Mouse (Mus musculus) embryonic facial prominence, embryonic 13.5 days (tissue): ENCODE data around the gene Ankar. TPM values are rescaled to one million over a fixed set of nuclear protein-coding genes. Genes with fewer than 3 reads are reported as not detected.

ENCODE experiments used
- ATAC-seq: fragments of 200-750 bp; cut with Nextera tagmentation; 2 replicates; pipeline ENCODE4 v1.8.0; 2017; ENCODE audit warnings: low read depth; ENCODE audit not compliant: insufficient number of reproducible peaks, insufficient read depth, low FRiP score, low TSS enrichment
- H3K27ac ChIP-seq: fragments of 300-500 bp; sonication (generic); 2 replicates; pipeline ENCODE4 v1.5.1; 2015; ENCODE audit warnings: moderate library complexity, mild to moderate bottlenecking, inconsistent platforms
- H3K27me3 ChIP-seq: fragments of 300-500 bp; sonication (generic); 2 replicates; pipeline ENCODE4 v1.6.1; 2015; ENCODE audit warnings: mild to moderate bottlenecking, inconsistent platforms
- H3K36me3 ChIP-seq: fragments of 300-500 bp; sonication (generic); 2 replicates; pipeline ENCODE4 v1.6.1; 2015; ENCODE audit warnings: mild to moderate bottlenecking, inconsistent platforms
- H3K4me1 ChIP-seq: fragments of 300-500 bp; sonication (generic); 2 replicates; pipeline ENCODE4 v1.6.1; 2015; ENCODE audit warnings: inconsistent platforms
- H3K4me2 ChIP-seq: fragments of 300-500 bp; sonication (generic); 2 replicates; pipeline ENCODE4 v1.6.1; 2015; ENCODE audit warnings: moderate library complexity, mild to moderate bottlenecking, inconsistent platforms
- H3K4me3 ChIP-seq: fragments of 300-500 bp; sonication (generic); 2 replicates; pipeline ENCODE4 v1.5.1; 2015; ENCODE audit warnings: mild to moderate bottlenecking, inconsistent platforms
- H3K9ac ChIP-seq: fragments of 300-500 bp; sonication (generic); 2 replicates; pipeline ENCODE4 v1.6.1; 2015; ENCODE audit warnings: mild to moderate bottlenecking, inconsistent platforms
- H3K9me3 ChIP-seq: fragments of 300-500 bp; sonication (generic); 2 replicates; pipeline ENCODE4 v1.6.1; 2016; ENCODE audit warnings: inconsistent platforms
- WGBS: fragments of 180-500 bp; shearing (Covaris S2); methylation state at CpG from one replicate; pipeline ENCODE4 v1.1.7; 2015; ENCODE audit warnings: mixed read lengths; 5-methylcytosine and 5-hydroxymethylcytosine counted together
- polyA plus RNA-seq: library from polyadenylated mRNA; unstranded; fragments of >200 nt; fragmentation: Nextera tagmentation; extraction: Ambion mirVana; gene quantifications from 2 replicates; pipeline ENCODE4 v1.2.1, GENCODE M21; 2015

The Ankar gene
- polyA plus RNA-seq, 1 experiment from 2014 or later, result not detected

DNA sequence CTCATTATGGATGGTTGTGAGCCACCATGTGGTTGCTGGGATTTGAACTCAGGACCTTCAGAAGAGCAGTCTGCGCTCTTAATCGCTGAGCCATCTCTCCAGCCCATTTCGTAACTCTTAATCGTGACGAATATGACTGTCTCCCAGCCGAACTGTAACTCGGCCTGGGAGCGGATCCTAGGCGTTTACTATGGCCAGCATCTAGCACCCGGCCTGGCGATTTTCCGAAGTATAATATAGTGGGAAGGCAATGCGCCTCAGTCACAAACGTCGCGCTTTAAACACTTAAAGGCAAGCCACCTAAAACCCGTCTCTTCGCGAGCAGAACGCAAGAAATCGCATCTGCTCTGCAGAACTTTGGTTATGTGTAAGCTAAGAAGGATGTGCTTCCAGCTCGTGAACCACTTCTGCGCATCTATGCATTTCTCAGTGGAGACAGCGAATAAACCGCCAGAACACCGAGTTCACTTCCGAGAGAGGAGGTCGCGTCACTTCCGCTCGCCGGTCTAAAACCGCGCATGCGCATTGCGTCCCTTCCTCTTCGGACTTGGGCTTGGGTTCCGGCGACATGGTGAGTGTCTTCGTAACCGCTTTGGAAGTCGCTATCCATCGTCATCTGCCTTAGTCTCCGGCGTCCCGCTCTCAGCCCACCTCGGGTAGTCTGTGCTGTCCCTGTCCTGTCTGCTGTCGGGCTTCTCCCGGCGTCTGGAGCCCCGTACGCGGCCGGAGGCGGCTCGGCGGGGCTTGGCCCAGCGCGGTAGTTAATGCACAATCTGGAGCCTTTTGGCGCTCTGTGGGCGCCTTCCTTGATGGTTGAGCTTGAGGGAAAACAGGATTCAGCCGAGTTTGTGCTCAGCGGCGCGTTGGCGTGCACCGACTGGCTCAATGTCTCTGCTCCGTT lies 10.6 kb upstream of the Ankar start, which contains the start of gene Rpl37a:
TSS of gene Rpl37a (plus strand) at position 538 of the 901 bp plus-strand sequence.
- H3K4me3 ChIP-seq, result peak within 1 kb of the TSS; percentile 77
- H3K9me3 ChIP-seq, result no peaks in the 10 kb centered on the region
- H3K27me3 ChIP-seq, result no peaks in the 10 kb centered on the region
- peak within 1 kb of the TSS; percentile 93 for H3K9ac ChIP-seq
- H3K27ac ChIP-seq, result peak within 1 kb of the TSS; percentile 94
- 2% methylated on average over 68 of the region's 68 CpGs for WGBS
- H3K4me1 ChIP-seq, result peaks cover 14% of the 10 kb centered on the region
- H3K4me2 ChIP-seq, result peak within 1 kb of the TSS; percentile 80
- peak; percentile 84; the same call in 1 of the 2 replicates for ATAC-seq
- H3K36me3 ChIP-seq, result peaks cover 31% of the 10 kb centered on the region

- Histone ChIP-seq H3K27ac (no peak overlapping the region), H3K4me3 (no peak overlapping the region), H3K4me1 (peaks cover 6% of the 10 kb centered on the region), H3K9ac (no peak overlapping the region), H3K4me2 (no peak overlapping the region), H3K9me3 (no peaks in the 10 kb centered on the region), H3K36me3 (peaks cover 1% of the 10 kb centered on the region), H3K27me3 (no peaks in the 10 kb centered on the region)
- WGBS, result 45% methylated on average over 4 of the region's 4 CpGs
- no peak for ATAC-seq
Observed at GRCm38 (mm10) chr1:72707525-72707924, 7.1 kb upstream of the Ankar start.

GRCm38 (mm10) chr1:72698651-72699050 lies 1.7 kb downstream of the Ankar start:
- no peak overlapping the region for H3K9ac ChIP-seq

GRCm38 (mm10) chr1:72696256-72696655 lies 4.1 kb downstream of the Ankar start:
- Histone ChIP-seq H3K27ac (no peak overlapping the region), H3K4me3 (no peak overlapping the region), H3K27me3 (no peaks in the 10 kb centered on the region), H3K4me1 (no peaks in the 10 kb centered on the region), H3K4me2 (no peak overlapping the region), H3K36me3 (no peaks in the 10 kb centered on the region), H3K9me3 (no peaks in the 10 kb centered on the region), H3K9ac (no peak overlapping the region)
- WGBS, result 45% methylated on average over 3 of the region's 3 CpGs
- ATAC-seq, result no peak

More at GRCm38 (mm10) chr1:72698651-72699050, 1.7 kb downstream of the Ankar start:
- Histone ChIP-seq H3K9me3 (no peaks in the 10 kb centered on the region), H3K27me3 (no peaks in the 10 kb centered on the region), H3K4me3 (no peak overlapping the region), H3K4me2 (no peak overlapping the region), H3K27ac (no peak overlapping the region), H3K4me1 (no peaks in the 10 kb centered on the region), H3K36me3 (no peaks in the 10 kb centered on the region)
- 74% methylated on average over 4 of the region's 4 CpGs for WGBS
- ATAC-seq, result no peak

DNA sequence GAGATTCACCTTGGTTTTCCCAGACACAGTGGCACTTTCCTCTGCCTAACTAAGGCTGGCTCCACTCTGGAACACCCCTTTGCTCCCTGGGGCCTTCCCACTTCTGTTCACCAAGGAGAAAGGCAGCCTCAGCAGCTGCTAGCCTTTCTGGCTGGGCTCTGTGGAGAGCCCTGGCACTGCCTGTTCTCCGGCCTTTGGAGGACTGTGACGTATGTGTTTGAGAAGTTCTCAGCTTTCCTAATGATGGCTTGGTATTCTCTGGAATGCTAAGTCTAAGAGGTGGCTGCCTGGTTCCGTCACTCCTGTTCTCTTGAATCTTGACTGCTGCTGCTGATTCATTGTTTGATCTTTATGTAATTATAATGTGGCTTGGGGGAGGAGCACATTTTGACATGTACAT lies 27.3 kb downstream of the Ankar start:
- no peak for ATAC-seq
- H3K4me2 ChIP-seq, result no peak overlapping the region
- H3K36me3 ChIP-seq, result no peaks in the 10 kb centered on the region
- H3K27ac ChIP-seq, result no peak overlapping the region
- H3K4me3 ChIP-seq, result no peak overlapping the region
- H3K9ac ChIP-seq, result no peak overlapping the region
- no peaks in the 10 kb centered on the region for H3K9me3 ChIP-seq
- 28% methylated on average over 3 of the region's 3 CpGs for WGBS
- no peaks in the 10 kb centered on the region for H3K4me1 ChIP-seq
- no peaks in the 10 kb centered on the region for H3K27me3 ChIP-seq

DNA sequence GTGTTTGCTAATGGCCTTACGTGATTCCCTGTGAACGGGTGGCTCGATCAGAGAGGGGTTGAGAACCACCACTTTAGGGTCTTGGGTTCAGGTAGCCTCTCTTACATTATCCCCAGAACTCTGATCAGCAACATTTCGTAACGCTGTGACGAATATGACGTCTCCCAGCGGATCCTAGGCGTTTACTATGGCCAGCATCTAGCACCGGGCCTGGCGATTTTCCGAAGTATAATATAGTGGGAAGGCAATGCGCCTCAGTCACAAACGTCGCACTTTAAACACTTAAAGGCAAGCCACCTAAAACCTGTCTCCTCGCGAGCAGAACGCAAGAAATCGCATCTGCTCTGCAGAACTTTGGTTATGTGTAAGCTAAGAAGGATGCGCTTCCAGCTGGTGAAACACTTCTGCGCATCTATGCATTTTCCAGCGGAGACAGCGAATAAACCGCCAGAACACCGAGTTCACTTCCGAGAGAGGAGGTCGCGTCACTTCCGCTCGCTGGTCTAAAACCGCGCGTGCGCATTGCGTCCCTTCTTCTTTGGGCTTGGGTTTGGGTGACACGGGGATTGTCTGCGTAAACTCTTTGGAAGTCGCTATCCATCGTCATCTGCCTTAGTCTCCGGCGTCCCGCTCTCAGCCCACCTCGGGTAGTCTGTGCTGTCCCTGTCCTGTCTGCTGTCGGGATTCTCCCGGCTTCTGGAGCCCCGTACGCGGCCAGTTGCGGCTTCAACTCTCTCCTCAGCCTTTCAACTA lies 59.5 kb downstream of the Ankar start:
- peak overlapping the region; percentile 31 for H3K4me3 ChIP-seq
- peak overlapping the region; percentile 55 for H3K4me2 ChIP-seq
- H3K9ac ChIP-seq, result no peak overlapping the region
- 42% methylated on average over 49 of the region's 49 CpGs for WGBS
- no peaks in the 10 kb centered on the region for H3K27me3 ChIP-seq
- no peak for ATAC-seq
- no peaks in the 10 kb centered on the region for H3K36me3 ChIP-seq
- H3K9me3 ChIP-seq, result no peaks in the 10 kb centered on the region
- H3K4me1 ChIP-seq, result no peaks in the 10 kb centered on the region
- H3K27ac ChIP-seq, result no peak overlapping the region

DNA sequence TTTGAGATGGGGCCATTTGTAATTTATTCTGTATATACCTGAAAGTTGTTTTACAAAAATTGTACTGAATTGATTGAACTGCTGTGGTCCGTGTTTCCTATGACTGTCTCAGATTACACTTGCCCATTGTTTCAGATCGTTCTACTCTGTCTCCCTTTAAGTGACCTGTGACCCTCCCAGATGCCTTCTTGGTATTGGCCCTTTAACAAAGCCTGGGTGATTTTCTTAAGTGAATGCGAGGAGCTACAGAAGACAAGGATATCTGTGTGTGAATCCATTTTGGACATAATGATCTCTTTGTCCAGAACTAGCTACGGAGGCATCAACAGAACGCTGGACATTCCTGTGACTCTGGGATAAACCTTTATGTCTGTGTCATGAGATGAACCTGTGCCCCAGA lies 65.2 kb downstream of the Ankar start:
- H3K4me3 ChIP-seq, result no peak overlapping the region
- H3K36me3 ChIP-seq, result peaks cover 34% of the 10 kb centered on the region
- no peak overlapping the region for H3K27ac ChIP-seq
- WGBS, result 11% methylated on average over 5 of the region's 5 CpGs
- H3K9ac ChIP-seq, result no peak overlapping the region
- no peaks in the 10 kb centered on the region for H3K27me3 ChIP-seq
- ATAC-seq, result no peak
- no peaks in the 10 kb centered on the region for H3K4me1 ChIP-seq
- no peak overlapping the region for H3K4me2 ChIP-seq
- H3K9me3 ChIP-seq, result no peaks in the 10 kb centered on the region

GRCm38 (mm10) chr1:72612172-72612571 lies 88.2 kb downstream of the Ankar start:
- Histone ChIP-seq H3K4me3 (no peak overlapping the region), H3K9ac (no peak overlapping the region), H3K36me3 (peaks cover 93% of the 10 kb centered on the region), H3K4me2 (no peak overlapping the region), H3K4me1 (no peaks in the 10 kb centered on the region), H3K27me3 (no peaks in the 10 kb centered on the region), H3K9me3 (no peaks in the 10 kb centered on the region), H3K27ac (no peak overlapping the region)
- no peak for ATAC-seq
- 94% methylated on average over 6 of the region's 6 CpGs for WGBS

DNA sequence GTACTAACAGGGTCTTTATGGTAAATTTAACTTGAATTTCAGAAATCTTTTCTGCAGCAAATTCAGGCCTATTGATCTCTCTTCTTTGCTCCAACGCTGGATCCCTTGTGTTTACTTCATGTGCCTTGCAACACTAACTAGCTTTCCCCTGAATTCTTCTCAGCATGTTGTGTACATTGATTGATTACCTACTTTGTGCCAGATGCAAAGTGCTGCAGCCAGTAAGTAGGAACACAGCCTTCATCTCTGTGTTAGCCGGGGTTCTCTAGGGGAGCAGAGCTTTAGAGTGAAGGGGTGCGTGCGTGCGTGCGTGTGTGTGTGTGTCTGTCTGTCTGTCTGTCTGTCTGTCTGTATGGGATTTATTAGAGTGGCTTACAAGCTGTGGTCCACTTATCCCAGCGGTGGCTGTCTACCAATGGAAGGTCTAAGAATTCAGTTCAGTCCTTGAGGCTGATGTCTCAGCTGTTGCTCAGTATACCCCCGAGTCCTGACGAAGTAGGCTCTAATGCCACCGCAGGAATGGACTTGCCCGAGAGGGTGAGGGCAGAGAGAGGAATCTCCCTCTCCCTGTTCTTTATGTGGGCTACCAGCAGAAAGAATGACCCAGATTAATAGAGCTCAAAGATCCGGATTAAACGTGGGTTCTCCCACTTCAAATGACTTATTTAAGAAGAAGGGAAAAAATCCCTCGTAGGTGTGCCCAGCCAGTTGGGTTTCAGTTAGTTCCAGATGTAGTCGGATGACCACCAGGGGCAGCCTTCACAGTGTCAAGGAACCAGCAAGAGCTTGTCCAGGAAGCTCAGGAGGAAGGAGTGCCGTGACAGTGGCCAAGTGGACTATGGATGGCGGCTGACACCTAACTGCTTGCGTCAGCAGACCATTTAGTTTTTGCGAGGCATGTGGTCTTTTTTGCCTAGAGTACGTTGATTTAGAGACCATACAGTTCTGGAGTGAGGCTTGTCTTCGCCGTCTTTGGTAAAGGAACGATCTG lies 90.2 kb downstream of the Ankar start:
- Histone ChIP-seq H3K27ac (no peak overlapping the region), H3K36me3 (peaks cover 89% of the 10 kb centered on the region), H3K4me1 (no peaks in the 10 kb centered on the region), H3K27me3 (no peaks in the 10 kb centered on the region), H3K9ac (no peak overlapping the region), H3K4me2 (no peak overlapping the region), H3K9me3 (no peaks in the 10 kb centered on the region), H3K4me3 (no peak overlapping the region)
- 86% methylated on average over 23 of the region's 23 CpGs for WGBS
- no peak for ATAC-seq

GRCm38 (mm10) chr1:72609129-72609528 lies 91.2 kb downstream of the Ankar start:
- Histone ChIP-seq H3K9me3 (no peaks in the 10 kb centered on the region), H3K36me3 (peaks cover 82% of the 10 kb centered on the region), H3K4me2 (no peak overlapping the region), H3K27me3 (no peaks in the 10 kb centered on the region), H3K4me3 (no peak overlapping the region), H3K9ac (no peak overlapping the region), H3K4me1 (no peaks in the 10 kb centered on the region), H3K27ac (no peak overlapping the region)
- ATAC-seq, result no peak
- 89% methylated on average over 10 of the region's 10 CpGs for WGBS

GRCm38 (mm10) chr1:72606186-72606673 lies 94.1 kb downstream of the Ankar start:
- no peak overlapping the region for H3K4me3 ChIP-seq
- no peaks in the 10 kb centered on the region for H3K4me1 ChIP-seq
- H3K27ac ChIP-seq, result no peak overlapping the region
- H3K27me3 ChIP-seq, result no peaks in the 10 kb centered on the region
- no peak for ATAC-seq
- H3K4me2 ChIP-seq, result no peak overlapping the region
- no peaks in the 10 kb centered on the region for H3K9me3 ChIP-seq
- peaks cover 72% of the 10 kb centered on the region for H3K36me3 ChIP-seq
- no peak overlapping the region for H3K9ac ChIP-seq
- 87% methylated on average over 12 of the region's 12 CpGs for WGBS
